9 mouse cellular contexts compared by ENCODE assay signal in genomic region chr10:100629762-100630438, GRCm38 (mm10). TPM values are rescaled to one million over a fixed set of nuclear protein-coding genes. Genes with fewer than 3 reads are reported as not detected.
DNase-seq lines count a peak whose midpoint lies in the region; ATAC-seq and TF ChIP-seq lines count a peak whose summit lies in the region.
"Had no signal": no experiment of that assay in that cellular context is flagged by ENCODE, and none has a peak within 500 bp of the region (broad histone marks: within the 10 kb centered on the region; RNA-seq: fewer than 3 reads in every experiment).

No protein-coding gene starts in this region.

- TF ChIP-seq CTCF in intestine, postnatal 0 days (IDR thresholded peaks at IDR 0.05; ENCODE audit: low read depth) = peak; percentile 77

- H3K4me1 ChIP-seq in intestine, postnatal 0 days (replicated peaks; ENCODE audit: control insufficient read depth, insufficient read depth, low read length) = no peaks in the 10 kb centered on the region
- no peaks in the 10 kb centered on the region for H3K4me1 ChIP-seq in limb, embryonic 12.5 days (replicated peaks)
- 0 out of 2 replicates have a peak, but pooled peaks cover 3% of the 10 kb centered on the region for H3K4me1 ChIP-seq in midbrain, embryonic 14.5 days (ENCODE audit: control insufficient read depth, insufficient read depth, low read length)
- no peaks in the 10 kb centered on the region for H3K4me1 ChIP-seq in stomach, embryonic 15.5 days

- no peaks in the 10 kb centered on the region for H3K9me3 ChIP-seq in intestine, postnatal 0 days (ENCODE audit: control insufficient read depth)
- H3K9me3 ChIP-seq in limb, embryonic 12.5 days = no peaks in the 10 kb centered on the region
- H3K9me3 ChIP-seq in midbrain, embryonic 14.5 days (ENCODE audit: control insufficient read depth, low read length) = no peaks in the 10 kb centered on the region
- H3K9me3 ChIP-seq in stomach, embryonic 15.5 days = no peaks in the 10 kb centered on the region

- H3K27me3 ChIP-seq in intestine, postnatal 0 days (replicated peaks; ENCODE audit: control insufficient read depth, insufficient read depth, low read length) = no peaks in the 10 kb centered on the region
- no peaks in the 10 kb centered on the region for H3K27me3 ChIP-seq in limb, embryonic 12.5 days
- H3K27me3 ChIP-seq in midbrain, embryonic 14.5 days (ENCODE audit: control insufficient read depth, insufficient read depth, low read length) = no peaks in the 10 kb centered on the region
- H3K27me3 ChIP-seq in stomach, embryonic 15.5 days (replicated peaks) = no peaks in the 10 kb centered on the region

- no peak for ATAC-seq in intestine, postnatal 0 days
- ATAC-seq in limb, embryonic 12.5 days (ENCODE audit: insufficient number of reproducible peaks, insufficient read depth, low FRiP score, low TSS enrichment, low read depth) = no peak
- peak; percentile 75 for ATAC-seq in midbrain, embryonic 14.5 days (ENCODE audit: low FRiP score, low TSS enrichment)
- ATAC-seq in stomach, embryonic 15.5 days (ENCODE audit: insufficient read depth, low FRiP score, low read depth) = no peak

- H3K9ac ChIP-seq in intestine, postnatal 0 days (ENCODE audit: low read depth, low read length) = no peak overlapping the region
- no peak overlapping the region for H3K9ac ChIP-seq in limb, embryonic 12.5 days (replicated peaks)
- no peak overlapping the region; the same call in 1 of the 2 replicates for H3K9ac ChIP-seq in midbrain, embryonic 14.5 days (replicated peaks; ENCODE audit: low read length)
- no peak overlapping the region for H3K9ac ChIP-seq in stomach, embryonic 15.5 days

- no peak overlapping the region for H3K27ac ChIP-seq in intestine, postnatal 0 days (ENCODE audit: low read depth, low read length)
- no peak overlapping the region for H3K27ac ChIP-seq in limb, embryonic 12.5 days
- peak overlapping the region; percentile 80 for H3K27ac ChIP-seq in midbrain, embryonic 14.5 days (replicated peaks; ENCODE audit: low read depth, low read length)
- H3K27ac ChIP-seq in stomach, embryonic 15.5 days = no peak overlapping the region

- H3K4me3 ChIP-seq in intestine, postnatal 0 days (ENCODE audit: low read depth, low read length) = no peak overlapping the region
- no peak overlapping the region for H3K4me3 ChIP-seq in limb, embryonic 12.5 days (replicated peaks)
- H3K4me3 ChIP-seq in midbrain, embryonic 14.5 days (replicated peaks; ENCODE audit: low read depth, low read length) = no peak overlapping the region
- H3K4me3 ChIP-seq in stomach, embryonic 15.5 days (replicated peaks) = no peak overlapping the region; the same call in 1 of the 2 replicates

- H3K4me2 ChIP-seq in intestine, postnatal 0 days (replicated peaks; ENCODE audit: low read depth) = peak overlapping the region; percentile 40; the same call in 1 of the 2 replicates
- H3K4me2 ChIP-seq in limb, embryonic 12.5 days = peak overlapping the region; percentile 41
- peak overlapping the region; percentile 40 for H3K4me2 ChIP-seq in midbrain, embryonic 14.5 days (ENCODE audit: low read length)
- peak overlapping the region; percentile 35 for H3K4me2 ChIP-seq in stomach, embryonic 15.5 days

- DNase-seq in urinary bladder, postnatal 36 days (ENCODE audit: low spot score in 2 of 2) = peak; percentile 4 to 11
- no peak for DNase-seq in urinary bladder, postnatal 4 days (ENCODE audit: low spot score in 2 of 2)
- DNase-seq in cerebellum, postnatal 14 days = peak; percentile 84 to 85
- peak; percentile 23 to 49 for DNase-seq in frontal cortex, postnatal 14 days (ENCODE audit: low spot score in 2 of 2)
- peak; percentile 90 for DNase-seq in midbrain, embryonic 14.5 days

- 26% methylated on average over 20 of the region's 20 CpGs for WGBS in intestine, postnatal 0 days
- 30% methylated on average over 20 of the region's 20 CpGs for WGBS in limb, embryonic 12.5 days
- 20% methylated on average over 20 of the region's 20 CpGs for WGBS in midbrain, embryonic 14.5 days
- 25% methylated on average over 20 of the region's 20 CpGs for WGBS in stomach, embryonic 15.5 days

- H3K36me3 ChIP-seq in intestine, postnatal 0 days (ENCODE audit: control insufficient read depth, insufficient read depth) = no peaks in the 10 kb centered on the region
- H3K36me3 ChIP-seq in limb, embryonic 12.5 days = no peaks in the 10 kb centered on the region
- no peaks in the 10 kb centered on the region for H3K36me3 ChIP-seq in midbrain, embryonic 14.5 days (ENCODE audit: control insufficient read depth, insufficient read depth, low read length)
- H3K36me3 ChIP-seq in stomach, embryonic 15.5 days = no peaks in the 10 kb centered on the region

RNA-seq across cellular contexts. Expression of gene 1700017N19Rik, which starts 39.6 kb away (rescaled TPM):
- not detected in 2 replicates for polyA plus RNA-seq in intestine, postnatal 0 days (2015; fragmentation: Nextera tagmentation; extraction: Ambion mirVana)
- not detected in 2 replicates for polyA plus RNA-seq in limb, embryonic 12.5 days (2016; fragmentation: Nextera tagmentation; extraction: Ambion mirVana)
- 0.27 and 0.34 TPM in 2 replicates for polyA plus RNA-seq in midbrain, embryonic 14.5 days (2014; fragmentation: Nextera tagmentation; extraction: Ambion mirVana)
- not detected in 2 replicates for polyA plus RNA-seq in stomach, embryonic 15.5 days (2015; fragmentation: Nextera tagmentation; extraction: Ambion mirVana)
- polyA plus RNA-seq: large intestine, adult 2 months had no signal

RNA-seq across cellular contexts. Expression of gene 4930430F08Rik, which starts 39.7 kb away (rescaled TPM):
- 3.6 TPM in 2 replicates for polyA plus RNA-seq in intestine, postnatal 0 days (2015; fragmentation: Nextera tagmentation; extraction: Ambion mirVana)
- 8.1 and 9.2 TPM in 2 replicates for polyA plus RNA-seq in limb, embryonic 12.5 days (2016; fragmentation: Nextera tagmentation; extraction: Ambion mirVana)
- polyA plus RNA-seq in midbrain, embryonic 14.5 days (2014; fragmentation: Nextera tagmentation; extraction: Ambion mirVana) = 15.6 and 22.1 TPM in 2 replicates
- polyA plus RNA-seq in stomach, embryonic 15.5 days (2015; fragmentation: Nextera tagmentation; extraction: Ambion mirVana) = 7.1 and 8.1 TPM in 2 replicates

Comparison
In these comparisons a context has a peak if more than half of its experiments do, and no peak if none do; other contexts are left out.
1. DNase-seq: peak in urinary bladder, postnatal 36 days (2 of 2), cerebellum, postnatal 14 days (2 of 2), frontal cortex, postnatal 14 days (2 of 2) and midbrain, embryonic 14.5 days (single experiment); none in urinary bladder, postnatal 4 days (0 of 2).
2. Peak in every context shown above with its lines, with median percentiles within 50 percentile points of each other: H3K4me2 ChIP-seq.